In genomic region chr9:28617666-28618065, GRCm38 (mm10) we compare ENCODE assay signal across 17 mouse cellular contexts.
"Had no signal": no experiment of that assay in that cellular context is flagged by ENCODE, and none has a peak within 500 bp of the region (broad histone marks: within the 10 kb centered on the region; RNA-seq: fewer than 3 reads in every experiment).

No protein-coding gene starts in this region.

- ATAC-seq: liver, embryonic 12.5 days; midbrain, embryonic 15.5 days had no signal

- DNase-seq: kidney, postnatal 25 days; layer of hippocampus, adult 9-11 months; lung, embryonic 14.5 days; lung, postnatal 10 days; lung, postnatal 4 days; retina, postnatal 1 day; right cerebral cortex, postnatal 14 days; thymus, adult 2 months; thymus, postnatal 25 days had no signal

- H3K9ac ChIP-seq: kidney, embryonic 15.5 days; limb, embryonic 15.5 days; liver, embryonic 12.5 days; lung, embryonic 14.5 days; midbrain, embryonic 15.5 days; neural tube, embryonic 12.5 days; stomach, embryonic 15.5 days had no signal

- H3K4me3 ChIP-seq: kidney, embryonic 15.5 days; limb, embryonic 15.5 days; liver, embryonic 12.5 days; megakaryocyte, embryonic 14.5 days; midbrain, embryonic 15.5 days; neural tube, embryonic 12.5 days; stomach, embryonic 15.5 days had no signal

- H3K36me3 ChIP-seq: kidney, embryonic 15.5 days; limb, embryonic 15.5 days; liver, embryonic 12.5 days; midbrain, embryonic 15.5 days; neural tube, embryonic 12.5 days; stomach, embryonic 15.5 days had no signal

- H3K4me2 ChIP-seq: kidney, embryonic 15.5 days; limb, embryonic 15.5 days; liver, embryonic 12.5 days; lung, embryonic 14.5 days; midbrain, embryonic 11.5 days; midbrain, embryonic 15.5 days; neural tube, embryonic 12.5 days; stomach, embryonic 15.5 days had no signal

- H3K27ac ChIP-seq: kidney, embryonic 15.5 days; limb, embryonic 15.5 days; liver, embryonic 12.5 days; midbrain, embryonic 15.5 days; neural tube, embryonic 12.5 days; stomach, embryonic 15.5 days had no signal

- H3K9me3 ChIP-seq: kidney, embryonic 15.5 days; limb, embryonic 15.5 days; liver, embryonic 12.5 days; megakaryocyte, embryonic 14.5 days; midbrain, embryonic 15.5 days; neural tube, embryonic 12.5 days; stomach, embryonic 15.5 days had no signal

- H3K4me1 ChIP-seq: kidney, embryonic 15.5 days; liver, embryonic 12.5 days; megakaryocyte, embryonic 14.5 days; midbrain, embryonic 15.5 days; neural tube, embryonic 12.5 days; stomach, embryonic 15.5 days had no signal

- H3K27me3 ChIP-seq: kidney, embryonic 15.5 days; limb, embryonic 15.5 days; liver, embryonic 12.5 days; megakaryocyte, embryonic 14.5 days; midbrain, embryonic 15.5 days; neural tube, embryonic 12.5 days; stomach, embryonic 15.5 days had no signal
